Mouse (Mus musculus): Measurements from ENCODE around the gene Ndufs8. TPM values are rescaled to one million over a fixed set of nuclear protein-coding genes. Genes with fewer than 3 reads are reported as not detected.
A peak's percentile ranks its signal among the peaks of the same experiment; 100 is the strongest.

The Ndufs8 gene
- total and polyA plus RNA-seq, 3 experiments: 195 to 248 (median 216) TPM

GRCm38 (mm10) chr19:3942315-3942714 is 29.7 kb upstream of the Ndufs8 start:
- Histone ChIP-seq H3K36me3 (replicated peaks in 1 of 2; ENCODE audit: control insufficient read depth in 1 of 2, insufficient read depth in 1 of 2, low read length in 1 of 2) (peaks cover 24 to 70% of the 10 kb centered on the region in 2 experiments), H3K27me3 (replicated peaks) (no peaks in the 10 kb centered on the region), H3K9me3 (replicated peaks; ENCODE audit: low read length) (no peaks in the 10 kb centered on the region), H3K27ac (ENCODE audit: insufficient read depth, low read depth) (no peak overlapping the region), H3K4me3 (replicated peaks in 1 of 3; ENCODE audit: low read depth in 2 of 3, low read length in 2 of 3, poor library complexity in 1 of 3) (no peak overlapping the region), H3K4me2 (ENCODE audit: insufficient read depth, low read depth, poor library complexity, severe bottlenecking) (no peak overlapping the region), H3K4me1 (ENCODE audit: control insufficient read depth in 1 of 2, insufficient read depth in 2 of 2) (peaks cover 24 to 77% of the 10 kb centered on the region in 2 experiments), H3K9ac (ENCODE audit: insufficient read depth, low read depth) (no peak overlapping the region), H3K79me2 (replicated peaks; ENCODE audit: control insufficient read depth, extremely low read depth, insufficient read depth, poor library complexity, severe bottlenecking) (no peaks in the 10 kb centered on the region)
- TF ChIP-seq IRF4 (IDR thresholded peaks at IDR 0.05; ENCODE audit: low read depth, low read length): no peak
- dilution Hi-C loops (cut with MboI; ENCODE audit: extremely low pct_ligation_motif_present, extremely low pct_unique_long_range_greater_than_20kb, low sequenced_read_pairs) (no loop called here), in situ Hi-C loops (cut with MboI; ENCODE audit: low pct_ligation_motif_present, low pct_unique_long_range_greater_than_20kb, low sequenced_read_pairs) (loop anchor here (5.0 kb wide), 1 partner anchor 35 kb away; the partner anchor contains the start of gene Tcirg1)
- no peak for DNase-seq (ENCODE audit: extremely low read depth)

GRCm38 (mm10) chr19:3935896-3936850 is 23.6 kb upstream of the Ndufs8 start:
- in situ Hi-C loops (cut with MboI; ENCODE audit: low pct_ligation_motif_present, low pct_unique_long_range_greater_than_20kb, low sequenced_read_pairs): no loop called here
- peak overlapping the region; percentile 86 for H3K9ac ChIP-seq (ENCODE audit: insufficient read depth, low read depth)
- H3K4me3 ChIP-seq (replicated peaks in 1 of 3; ENCODE audit: low read depth in 2 of 3, low read length in 2 of 3, poor library complexity in 1 of 3): peak overlapping the region; percentile 73 to 89 (median 84)
- no peaks in the 10 kb centered on the region for H3K27me3 ChIP-seq (replicated peaks)
- peaks cover 19 to 64% of the 10 kb centered on the region in 2 experiments for H3K4me1 ChIP-seq (ENCODE audit: control insufficient read depth in 1 of 2, insufficient read depth in 2 of 2)
- H3K36me3 ChIP-seq (replicated peaks in 1 of 2; ENCODE audit: control insufficient read depth in 1 of 2, insufficient read depth in 1 of 2, low read length in 1 of 2): peaks cover 0 to 20% of the 10 kb centered on the region in 2 experiments
- H3K9me3 ChIP-seq (replicated peaks; ENCODE audit: low read length): no peaks in the 10 kb centered on the region
- DNase-seq (ENCODE audit: extremely low read depth): peak; percentile 93
- H3K4me2 ChIP-seq (ENCODE audit: insufficient read depth, low read depth, poor library complexity, severe bottlenecking): peak overlapping the region; percentile 65
- dilution Hi-C loops (cut with MboI; ENCODE audit: extremely low pct_ligation_motif_present, extremely low pct_unique_long_range_greater_than_20kb, low sequenced_read_pairs): no loop called here
- H3K27ac ChIP-seq (ENCODE audit: insufficient read depth, low read depth): peak overlapping the region; percentile 97
- H3K79me2 ChIP-seq (replicated peaks; ENCODE audit: control insufficient read depth, extremely low read depth, insufficient read depth, poor library complexity, severe bottlenecking): no peaks in the 10 kb centered on the region
- TF ChIP-seq RCOR1 (conservative IDR thresholded peaks at IDR 0.05; ENCODE audit: low read depth, low read length) (peak; percentile 96), ZC3H11A (IDR thresholded peaks at IDR 0.05; ENCODE audit: low read depth, low read length) (no peak), NRF1 (IDR thresholded peaks at IDR 0.05; ENCODE audit: low read depth, low read length) (no peak), SMC3 (IDR thresholded peaks at IDR 0.05; ENCODE audit: low read depth, low read length) (no peak; the same call in 1 of the 2 replicates), SIN3A (IDR thresholded peaks at IDR 0.05; ENCODE audit: low read length) (peak; percentile 74), TBP (conservative IDR thresholded peaks at IDR 0.05; ENCODE audit: low read depth, low read length) (peak; percentile 50; the same call in 1 of the 2 replicates), ZMIZ1 (IDR thresholded peaks at IDR 0.05; ENCODE audit: low read depth, low read length) (peak; percentile 7), MYC (IDR thresholded peaks at IDR 0.05; ENCODE audit: low read depth, low read length) (peak; percentile 61; the same call in 1 of the 2 replicates), ZNF384 (IDR thresholded peaks at IDR 0.05; ENCODE audit: low read depth, low read length) (peak; percentile 95), ELF1 (IDR thresholded peaks at IDR 0.05; ENCODE audit: low read depth, low read length) (peak; percentile 79), GABPA (IDR thresholded peaks at IDR 0.05; ENCODE audit: insufficient replicate concordance, low read depth, low read length) (no peak), JUND (conservative IDR thresholded peaks at IDR 0.05; ENCODE audit: low read depth, low read length) (peak; percentile 28; the same call in 1 of the 2 replicates), NELFE (IDR thresholded peaks at IDR 0.05; ENCODE audit: low read depth, low read length) (peak; percentile 35; the same call in 1 of the 2 replicates), CTCF (conservative IDR thresholded peaks at IDR 0.05 in 1 of 2, IDR thresholded peaks at IDR 0.05 in 1 of 2; ENCODE audit: low read depth in 2 of 2, low read length in 2 of 2) (no peak), CHD1 (IDR thresholded peaks at IDR 0.05; ENCODE audit: low read depth, low read length) (peak; percentile 78; the same call in 1 of the 2 replicates), MEF2A (IDR thresholded peaks at IDR 0.05; ENCODE audit: borderline replicate concordance, low read depth, low read length) (peak; percentile 91), KAT2A (IDR thresholded peaks at IDR 0.05; ENCODE audit: insufficient replicate concordance, low read length) (no peak), MAFK (IDR thresholded peaks at IDR 0.05; ENCODE audit: insufficient replicate concordance, low read length) (0 out of 2 replicates have a peak, but pooled peaks have one; percentile 39), HCFC1 (IDR thresholded peaks at IDR 0.05; ENCODE audit: low read depth, low read length) (peak; percentile 61), TCF12 (IDR thresholded peaks at IDR 0.05; ENCODE audit: low read depth, low read length) (peak; percentile 98), MAX (IDR thresholded peaks at IDR 0.05; ENCODE audit: low read length) (peak; percentile 75), PAX5 (IDR thresholded peaks at IDR 0.05; ENCODE audit: low read length) (no peak), UBTF (IDR thresholded peaks at IDR 0.05; ENCODE audit: low read depth, low read length) (no peak; the same call in 1 of the 2 replicates), POLR2A (IDR thresholded peaks at IDR 0.05; ENCODE audit: low read depth, low read length) (peak; percentile 28), BHLHE40 (IDR thresholded peaks at IDR 0.05; ENCODE audit: low read depth, low read length) (peak; percentile 90), USF1 (IDR thresholded peaks at IDR 0.05; ENCODE audit: low read depth, low read length) (no peak), ETS1 (conservative IDR thresholded peaks at IDR 0.05; ENCODE audit: low read depth, low read length) (peak; percentile 90), MXI1 (IDR thresholded peaks at IDR 0.05; ENCODE audit: low read depth, low read length) (peak; percentile 74), MAZ (IDR thresholded peaks at IDR 0.05; ENCODE audit: low read depth, low read length) (peak; percentile 92)

Data from CH12.LX (cell line).